Mouse (Mus musculus) intestine, postnatal 0 days (tissue): ENCODE measurements around the gene Ppef2. TPM values are rescaled to one million over a fixed set of nuclear protein-coding genes. Genes with fewer than 3 reads are reported as not detected.

ENCODE experiments used
- ATAC-seq: fragments of 200-750 bp; cut with Nextera tagmentation; 2 replicates; pipeline ENCODE4 v1.8.0; 2017; ENCODE audit warnings: mild to moderate bottlenecking, moderate TSS enrichment, moderate library complexity
- H3K27ac ChIP-seq: fragments of 300-500 bp; sonication (generic); 2 replicates; pipeline ENCODE4 v1.5.1; 2014; ENCODE audit warnings: mild to moderate bottlenecking, low read depth, low read length, moderate library complexity
- H3K27me3 ChIP-seq: fragments of 300-500 bp; sonication (generic); replicated peaks from 2 replicates; pipeline ENCODE4 v1.6.1; 2014; ENCODE audit warnings: low read length, mixed read lengths; ENCODE audit not compliant: control insufficient read depth, insufficient read depth
- H3K36me3 ChIP-seq: fragments of 300-500 bp; sonication (generic); 2 replicates; pipeline ENCODE4 v1.6.1; 2014; ENCODE audit warnings: mild to moderate bottlenecking, moderate library complexity; ENCODE audit not compliant: control insufficient read depth, insufficient read depth
- H3K4me1 ChIP-seq: fragments of 300-500 bp; sonication (generic); replicated peaks from 2 replicates; pipeline ENCODE4 v1.6.1; 2014; ENCODE audit warnings: antibody characterized with exemption, low read length, mixed read lengths; ENCODE audit not compliant: control insufficient read depth, insufficient read depth
- H3K4me2 ChIP-seq: fragments of 300-500 bp; sonication (generic); replicated peaks from 2 replicates; pipeline ENCODE4 v1.6.1; 2014; ENCODE audit warnings: low read depth, mild to moderate bottlenecking, moderate library complexity
- H3K4me3 ChIP-seq: fragments of 300-500 bp; sonication (generic); 2 replicates; pipeline ENCODE4 v1.5.1; 2014; ENCODE audit warnings: low read depth, low read length
- H3K9ac ChIP-seq: fragments of 300-500 bp; sonication (generic); 2 replicates; pipeline ENCODE4 v1.6.1; 2014; ENCODE audit warnings: mild to moderate bottlenecking, low read depth, low read length
- H3K9me3 ChIP-seq: fragments of 300-500 bp; sonication (generic); 2 replicates; pipeline ENCODE4 v1.6.1; 2016; ENCODE audit warnings: mixed run types; ENCODE audit not compliant: control insufficient read depth
- CTCF ChIP-seq: sonication (generic); IDR thresholded peaks from 2 replicates; pipeline ENCODE4 v1.5.1; 2016; ENCODE audit warnings: low read depth, mild to moderate bottlenecking, control low read depth, antibody characterized with exemption, moderate library complexity
- WGBS: fragments of 180-500 bp; shearing (Covaris S2); extraction: QIAGEN DNeasy Blood & Tissue Kit; methylation state at CpG from one replicate; pipeline ENCODE4 v1.1.7; 2014; 5-methylcytosine and 5-hydroxymethylcytosine counted together
- polyA plus RNA-seq: library from polyadenylated mRNA; unstranded; fragments of >200 nt; fragmentation: Nextera tagmentation; extraction: Ambion mirVana; gene quantifications from 2 replicates; pipeline ENCODE4 v1.2.1, GENCODE M21; 2015

Ppef2 gene
- polyA plus RNA-seq, 1 experiment from 2014 or later, result 0.16 TPM

GRCm38 (mm10) chr5:92240769-92241168 is 15.3 kb downstream of the Ppef2 start:
- H3K4me2 ChIP-seq, result no peak overlapping the region
- no peak for ATAC-seq
- no peaks in the 10 kb centered on the region for H3K36me3 ChIP-seq
- WGBS, result 96% methylated on average over 12 of the region's 12 CpGs
- no peaks in the 10 kb centered on the region for H3K27me3 ChIP-seq
- H3K4me1 ChIP-seq, result no peaks in the 10 kb centered on the region
- no peak for TF ChIP-seq CTCF
- no peak overlapping the region for H3K9ac ChIP-seq
- no peak overlapping the region for H3K4me3 ChIP-seq
- H3K27ac ChIP-seq, result no peak overlapping the region
- no peaks in the 10 kb centered on the region for H3K9me3 ChIP-seq

GRCm38 (mm10) chr5:92239333-92240232 is 16.5 kb downstream of the Ppef2 start:
- no peak overlapping the region for H3K27ac ChIP-seq
- no peaks in the 10 kb centered on the region for H3K4me1 ChIP-seq
- WGBS, result 47% methylated on average over 29 of the region's 29 CpGs
- TF ChIP-seq CTCF, result peak; percentile 94
- peak; percentile 53 for ATAC-seq
- peak overlapping the region; percentile 21; the same call in 1 of the 2 replicates for H3K4me2 ChIP-seq
- H3K36me3 ChIP-seq, result no peaks in the 10 kb centered on the region
- no peaks in the 10 kb centered on the region for H3K9me3 ChIP-seq
- no peak overlapping the region for H3K9ac ChIP-seq
- H3K27me3 ChIP-seq, result no peaks in the 10 kb centered on the region
- H3K4me3 ChIP-seq, result no peak overlapping the region

- H3K4me3 ChIP-seq, result no peak overlapping the region
- no peak overlapping the region for H3K9ac ChIP-seq
Observed at GRCm38 (mm10) chr5:92234939-92235557, 21.0 kb downstream of the Ppef2 start.

GRCm38 (mm10) chr5:92233366-92233765 is 22.7 kb downstream of the Ppef2 start:
- Histone ChIP-seq H3K4me2 (no peak overlapping the region), H3K27ac (no peak overlapping the region), H3K4me1 (no peaks in the 10 kb centered on the region), H3K4me3 (no peak overlapping the region), H3K9ac (no peak overlapping the region), H3K27me3 (no peaks in the 10 kb centered on the region), H3K9me3 (no peaks in the 10 kb centered on the region), H3K36me3 (no peaks in the 10 kb centered on the region)
- TF ChIP-seq CTCF, result no peak
- no peak for ATAC-seq
- WGBS, result 93% methylated on average over 4 of the region's 4 CpGs

More at GRCm38 (mm10) chr5:92234939-92235557, 21.0 kb downstream of the Ppef2 start:
- H3K4me2 ChIP-seq, result peak overlapping the region; percentile 35
- no peaks in the 10 kb centered on the region for H3K4me1 ChIP-seq
- ATAC-seq, result no peak
- WGBS, result 16% methylated on average over 5 of the region's 5 CpGs
- H3K27ac ChIP-seq, result peak overlapping the region; percentile 30; the same call in 1 of the 2 replicates
- no peaks in the 10 kb centered on the region for H3K9me3 ChIP-seq
- no peaks in the 10 kb centered on the region for H3K27me3 ChIP-seq
- no peaks in the 10 kb centered on the region for H3K36me3 ChIP-seq
- no peak for TF ChIP-seq CTCF

- TF ChIP-seq CTCF, result no peak
- WGBS, result 84% methylated on average over 10 of the region's 10 CpGs
- H3K4me1 ChIP-seq, result no peaks in the 10 kb centered on the region
- H3K36me3 ChIP-seq, result no peaks in the 10 kb centered on the region
- H3K4me2 ChIP-seq, result no peak overlapping the region
- no peaks in the 10 kb centered on the region for H3K9me3 ChIP-seq
- no peak for ATAC-seq
- H3K9ac ChIP-seq, result no peak overlapping the region
- no peaks in the 10 kb centered on the region for H3K27me3 ChIP-seq
- H3K27ac ChIP-seq, result no peak overlapping the region
- no peak overlapping the region for H3K4me3 ChIP-seq
Observed at GRCm38 (mm10) chr5:92231836-92232235, 24.2 kb downstream of the Ppef2 start.

- 77% methylated on average over 11 of the region's 11 CpGs for WGBS
- Histone ChIP-seq H3K4me2 (no peak overlapping the region), H3K27me3 (no peaks in the 10 kb centered on the region), H3K27ac (no peak overlapping the region), H3K4me1 (no peaks in the 10 kb centered on the region), H3K9me3 (no peaks in the 10 kb centered on the region), H3K4me3 (no peak overlapping the region), H3K36me3 (no peaks in the 10 kb centered on the region), H3K9ac (no peak overlapping the region)
- no peak for TF ChIP-seq CTCF
- ATAC-seq, result no peak
Observed at GRCm38 (mm10) chr5:92230306-92230705, 25.8 kb downstream of the Ppef2 start.
